Mouse (Mus musculus) lung, postnatal 0 days (tissue): ENCODE results near the gene Plppr3.

Experiments used
- CTCF ChIP-seq: IDR thresholded peaks from 2 replicates; pipeline ENCODE4 v1.5.1; 2016; ENCODE audit warnings: antibody characterized with exemption, mild to moderate bottlenecking
- EP300 ChIP-seq: IDR thresholded peaks from 2 replicates; pipeline ENCODE4 v1.6.1; 2016; ENCODE audit warnings: antibody characterized with exemption, mild to moderate bottlenecking, control low read depth

GRCm38 (mm10) chr10:79862049-79862788 is 12.2 kb downstream of the Plppr3 start:
- TF ChIP-seq CTCF: no peak
- TF ChIP-seq EP300: no peak
